Mouse (Mus musculus) cortical plate, adult 2 months (tissue): Measurements from ENCODE around the gene Bmp6. TPM values are rescaled to one million over a fixed set of nuclear protein-coding genes. Genes with fewer than 3 reads are reported as not detected.

Source experiments
- H3K27ac ChIP-seq: fragments of 200-500 bp; 2 replicates; pipeline ENCODE4 v1.5.1; 2012; ENCODE audit warnings: low read length, control low read depth, inconsistent platforms; ENCODE audit not compliant: insufficient read depth
- H3K4me1 ChIP-seq: fragments of 200-500 bp; 2 replicates; pipeline ENCODE4 v1.6.1; 2011; ENCODE audit warnings: low read length; ENCODE audit not compliant: control insufficient read depth, insufficient read depth
- H3K4me3 ChIP-seq: fragments of 200-500 bp; 2 replicates; pipeline ENCODE4 v1.5.1; 2011; ENCODE audit warnings: mild to moderate bottlenecking, low read length, control low read depth; ENCODE audit not compliant: insufficient read depth
- CTCF ChIP-seq: fragments of 200-500 bp; IDR thresholded peaks from 2 replicates; pipeline ENCODE4 v1.5.1; 2011; ENCODE audit warnings: mild to moderate bottlenecking, control low read depth, low read length; ENCODE audit not compliant: insufficient read depth; ENCODE audit errors: extremely low read depth
- POLR2A ChIP-seq: fragments of 200-500 bp; IDR thresholded peaks from 2 replicates; pipeline ENCODE4 v1.6.1; 2011; ENCODE audit warnings: mild to moderate bottlenecking, low read length, control low read depth; ENCODE audit not compliant: insufficient read depth; ENCODE audit errors: extremely low read depth
- polyA plus RNA-seq: library from polyadenylated mRNA; depleted of rRNA; stranded (reverse); fragments of >200 nt; gene quantifications from 2 replicates; pipeline ENCODE4 v1.2.3, GENCODE M21; 2012

Gene Bmp6
- polyA plus RNA-seq, 1 experiment: 7.0 TPM

GRCm38 (mm10) chr13:38387453-38388040 lies 42.6 kb downstream of the Bmp6 start:
- Histone ChIP-seq H3K4me3 (no peak overlapping the region), H3K27ac (no peak overlapping the region), H3K4me1 (no peaks in the 10 kb centered on the region)
- TF ChIP-seq CTCF: no peak

GRCm38 (mm10) chr13:38393444-38393843 lies 48.5 kb downstream of the Bmp6 start:
- no peak overlapping the region for H3K27ac ChIP-seq
- no peaks in the 10 kb centered on the region for H3K4me1 ChIP-seq
- TF ChIP-seq CTCF: no peak
- no peak for TF ChIP-seq POLR2A
- H3K4me3 ChIP-seq: no peak overlapping the region

GRCm38 (mm10) chr13:38395026-38395425 lies 50.1 kb downstream of the Bmp6 start:
- TF ChIP-seq POLR2A: no peak
- TF ChIP-seq CTCF: no peak

GRCm38 (mm10) chr13:38397007-38397545 lies 52.2 kb downstream of the Bmp6 start:
- Histone ChIP-seq H3K27ac (no peak overlapping the region), H3K4me3 (no peak overlapping the region), H3K4me1 (no peaks in the 10 kb centered on the region)
- TF ChIP-seq POLR2A (no peak), CTCF (no peak)

More at GRCm38 (mm10) chr13:38395026-38395425, 50.1 kb downstream of the Bmp6 start:
- Histone ChIP-seq H3K4me1 (no peaks in the 10 kb centered on the region), H3K27ac (no peak overlapping the region), H3K4me3 (no peak overlapping the region)

GRCm38 (mm10) chr13:38398658-38399057 lies 53.8 kb downstream of the Bmp6 start:
- H3K4me1 ChIP-seq: no peaks in the 10 kb centered on the region
- H3K4me3 ChIP-seq: no peak overlapping the region
- H3K27ac ChIP-seq: no peak overlapping the region
- TF ChIP-seq CTCF (no peak), POLR2A (no peak)

GRCm38 (mm10) chr13:38400662-38401061 lies 55.8 kb downstream of the Bmp6 start:
- H3K27ac ChIP-seq: no peak overlapping the region
- TF ChIP-seq POLR2A: no peak
- no peak for TF ChIP-seq CTCF

GRCm38 (mm10) chr13:38407611-38408315 lies 62.9 kb downstream of the Bmp6 start:
- Histone ChIP-seq H3K27ac (no peak overlapping the region), H3K4me3 (no peak overlapping the region), H3K4me1 (no peaks in the 10 kb centered on the region)
- TF ChIP-seq CTCF (no peak), POLR2A (no peak)

More at GRCm38 (mm10) chr13:38400662-38401061, 55.8 kb downstream of the Bmp6 start:
- Histone ChIP-seq H3K4me3 (no peak overlapping the region), H3K4me1 (no peaks in the 10 kb centered on the region)

GRCm38 (mm10) chr13:38408636-38409035 lies 63.7 kb downstream of the Bmp6 start:
- TF ChIP-seq CTCF: no peak
- TF ChIP-seq POLR2A: no peak
- Histone ChIP-seq H3K4me3 (no peak overlapping the region), H3K27ac (no peak overlapping the region), H3K4me1 (no peaks in the 10 kb centered on the region)

GRCm38 (mm10) chr13:38410322-38410865 lies 65.5 kb downstream of the Bmp6 start:
- Histone ChIP-seq H3K4me3 (no peak overlapping the region), H3K27ac (no peak overlapping the region), H3K4me1 (no peaks in the 10 kb centered on the region)
- TF ChIP-seq CTCF: no peak
- TF ChIP-seq POLR2A: no peak

GRCm38 (mm10) chr13:38419781-38420180 lies 74.9 kb downstream of the Bmp6 start:
- Histone ChIP-seq H3K27ac (no peak overlapping the region), H3K4me3 (no peak overlapping the region), H3K4me1 (no peaks in the 10 kb centered on the region)
- TF ChIP-seq POLR2A (no peak), CTCF (no peak)
